Mouse (Mus musculus) adrenal gland, adult (tissue): ENCODE measurements at regions not wholly inside any gene's neighbourhood (a gene's known extent, or its start where the extent isn't known, plus 50 kb on each side); places are given as distances from the start of the nearest gene placed in this dataset.
"Not testable (repeated sequence)": the region's sequence is repeated elsewhere in the genome, so short reads cannot be mapped to it uniquely, and the experiment has no call there.

ENCODE experiments used
- DNase-seq, 2 experiments: peaks; one replicate each; pipeline ENCODE4 v3.0.0; 2022 to 2023; ENCODE audit warnings: low spot score in 1 of 2; ENCODE audit not compliant: inconsistent age in 2 of 2

DNA sequence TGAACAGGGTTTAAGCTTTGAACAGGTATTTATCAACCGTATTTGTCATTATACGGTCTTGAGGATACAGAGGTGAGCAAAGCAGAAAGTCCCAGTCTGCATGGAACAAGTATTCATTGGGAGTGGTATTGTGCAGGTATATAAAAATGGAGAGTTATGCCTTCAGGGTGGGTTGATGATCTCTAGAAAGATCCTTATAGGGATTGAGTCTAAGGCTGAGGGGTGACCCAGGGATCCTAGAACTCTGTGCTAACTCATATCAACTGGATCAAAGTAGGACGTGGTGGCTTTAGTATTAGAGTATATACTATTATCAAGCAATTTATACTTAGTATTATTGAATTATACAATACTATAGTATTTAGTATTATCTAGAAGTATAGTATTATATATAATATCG lies 82.9 kb upstream of the Xcl1 start:
- no peak for DNase-seq

DNA sequence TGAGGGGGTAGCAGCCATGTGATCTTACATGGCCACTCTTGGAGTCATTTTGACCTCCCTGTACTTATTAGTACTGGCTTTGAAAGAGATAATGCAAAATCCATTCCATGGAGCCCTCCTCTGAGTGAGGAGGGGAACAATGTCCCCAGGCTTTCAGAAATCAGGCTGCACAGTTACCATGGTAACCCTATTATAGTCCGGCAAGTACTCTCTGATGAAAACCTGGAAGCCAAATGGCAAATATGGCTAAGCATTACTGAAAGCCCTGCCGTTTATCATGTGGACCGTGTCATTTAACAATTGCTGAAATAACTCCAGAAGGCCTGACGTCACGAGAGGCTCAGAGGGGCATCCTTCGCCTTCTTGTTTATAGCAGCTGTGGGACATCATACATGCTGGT lies 82.5 kb upstream of the Xcl1 start:
- DNase-seq: no peak

GRCm38 (mm10) chr1:165014328-165014727 lies 79.0 kb upstream of the Xcl1 start:
- DNase-seq: no peak

GRCm38 (mm10) chr1:165013428-165013827 lies 78.1 kb upstream of the Xcl1 start:
- DNase-seq: no peak

DNA sequence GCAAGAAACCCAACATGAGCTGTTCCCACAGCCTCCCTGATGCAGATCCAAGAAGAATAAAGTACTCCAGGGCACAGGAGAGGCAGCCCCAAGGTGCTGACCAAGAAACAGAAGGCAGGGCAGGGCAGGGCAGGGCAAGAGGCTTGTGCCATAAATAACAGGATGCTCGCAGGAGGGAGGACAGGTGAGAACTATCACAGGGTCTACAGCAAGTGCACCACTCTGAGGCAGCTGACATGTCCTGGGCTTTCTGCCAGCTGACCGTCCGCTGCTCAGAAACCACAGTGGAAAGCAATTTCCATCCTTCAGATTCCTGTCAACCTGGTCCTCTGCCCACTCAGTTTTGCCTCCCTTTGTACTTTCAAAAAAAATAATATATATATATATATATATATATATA lies 77.0 kb upstream of the Xcl1 start:
- no peak for DNase-seq

- DNase-seq: peak; percentile 17 to 29
These were observed 64.2 kb upstream of the Xcl1 start for GRCm38 (mm10) chr1:164999515-164999914.

- no peak for DNase-seq
These were observed 63.3 kb upstream of the Xcl1 start for GRCm38 (mm10) chr1:164998621-164999020.

GRCm38 (mm10) chr1:164997660-164998059 lies 62.3 kb upstream of the Xcl1 start:
- peak; percentile 18 to 39 for DNase-seq

GRCm38 (mm10) chr1:164994247-164994660 lies 58.9 kb upstream of the Xcl1 start:
- DNase-seq: no peak

DNA sequence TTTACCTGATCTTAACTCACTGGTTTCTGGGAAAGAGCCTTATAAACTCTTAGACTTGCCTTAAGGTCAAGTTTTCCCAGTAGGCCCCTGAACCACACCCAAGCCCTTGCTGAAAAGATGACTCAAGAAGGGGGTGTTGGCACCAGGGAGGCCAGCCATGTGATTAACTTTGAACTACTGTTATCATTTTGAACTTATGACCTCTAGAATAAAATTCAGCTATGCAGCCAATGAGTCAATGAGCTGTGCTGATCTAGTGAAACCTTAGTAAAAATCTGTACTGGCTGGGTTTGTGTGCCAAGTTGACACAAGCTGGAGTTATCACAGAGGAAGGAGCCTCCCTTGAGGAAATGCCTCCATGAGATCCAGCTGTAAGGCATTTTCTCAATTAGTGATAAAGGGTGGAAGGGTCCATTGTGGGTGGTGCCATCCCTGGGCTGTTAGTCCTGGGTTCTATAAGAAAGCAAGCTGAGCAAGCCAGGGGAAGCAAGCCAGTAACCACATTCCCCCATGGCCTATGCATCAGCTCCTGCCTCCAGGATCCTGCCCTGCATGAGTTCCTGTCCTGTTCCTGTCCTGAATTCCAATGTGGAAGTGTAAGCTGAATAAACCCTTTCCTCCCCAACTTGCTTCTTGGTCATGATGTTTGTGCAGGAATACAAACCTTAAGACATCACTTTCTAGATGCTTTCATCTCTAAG lies 58.0 kb upstream of the Xcl1 start:
- peak in 1 of 2 experiments; percentile 36 for DNase-seq

DNA sequence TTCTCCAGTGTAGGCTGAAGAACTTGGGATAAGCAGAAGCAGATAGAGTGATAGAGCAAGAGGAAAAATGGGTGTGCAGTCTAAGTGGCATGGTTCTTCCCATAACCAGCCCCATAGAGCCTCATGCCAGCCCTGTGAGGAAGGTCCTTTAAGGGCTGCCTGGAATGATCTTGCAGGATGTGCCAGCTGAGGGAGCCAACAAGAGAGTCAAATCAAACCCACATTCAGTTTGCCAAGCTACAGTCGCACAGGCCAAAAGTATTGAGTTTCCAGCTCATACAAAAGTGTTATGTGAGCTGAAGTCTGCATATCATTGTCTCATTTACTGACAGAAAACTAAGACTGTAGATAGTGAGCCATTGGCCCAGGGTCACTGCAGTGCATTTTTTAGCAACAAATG lies 53.7 kb upstream of the Xcl1 start:
- no peak for DNase-seq

DNA sequence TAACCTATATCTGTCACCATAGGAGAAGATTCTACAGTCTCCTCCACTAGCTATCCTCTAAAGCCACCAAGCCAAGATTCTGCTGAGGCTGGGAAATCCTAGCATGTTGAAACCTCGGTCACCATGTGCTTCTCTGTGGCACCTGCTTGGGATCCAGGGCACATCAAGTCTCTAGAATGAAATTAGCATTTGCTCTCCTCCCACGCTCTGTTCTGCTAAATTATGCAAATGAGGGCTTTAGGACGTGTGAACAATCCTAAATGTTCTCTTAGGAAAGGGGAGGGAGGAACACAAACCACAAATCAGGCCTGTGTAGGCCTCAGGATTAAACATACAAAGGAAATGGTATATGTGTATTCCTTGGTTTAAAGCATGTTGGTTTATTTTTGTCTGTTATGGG lies 52.9 kb upstream of the Xcl1 start:
- no peak for DNase-seq

GRCm38 (mm10) chr1:164985521-164985920 lies 50.2 kb upstream of the Xcl1 start:
- not testable (repeated sequence) for DNase-seq
